Mouse (Mus musculus): ENCODE results near the gene Ccl27b.
"Not testable (repeated sequence)": the region's sequence is repeated elsewhere in the genome, so short reads cannot be mapped to it uniquely, and the experiment has no call there.

Gene Ccl27b

GRCm38 (mm10) chr4:42654951-42655350 lies at the start of gene Ccl27b:
Gene Ccl27b (plus strand): TSS chr4:42655251.
- DNase-seq: not testable (repeated sequence)

DNA sequence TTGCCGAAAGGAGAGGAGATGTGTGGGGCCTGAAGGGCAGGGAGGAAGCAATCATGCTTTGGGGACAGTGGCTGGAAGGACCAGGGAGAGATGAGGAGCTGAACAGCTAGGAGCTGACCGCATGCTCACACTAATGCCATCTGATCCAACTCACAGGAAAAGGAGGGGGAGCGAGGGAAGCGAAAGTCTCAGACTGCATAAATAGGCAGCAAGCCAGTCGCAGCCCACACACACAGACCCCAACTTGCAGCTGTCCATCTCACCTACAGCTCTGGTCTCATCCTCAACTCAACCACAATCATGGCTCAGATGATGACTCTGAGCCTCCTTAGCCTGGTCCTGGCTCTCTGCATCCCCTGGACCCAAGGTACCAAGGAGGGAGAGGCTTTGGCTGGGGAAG lies 43.2 kb upstream of the Ccl27b start, which contains the start of gene Gm10591:
Gene Gm10591 (plus strand): TSS at position 301 of the 400 bp plus-strand sequence.
- not testable (repeated sequence) for DNase-seq

- DNase-seq: not testable (repeated sequence)
Measured at GRCm38 (mm10) chr4:42629419-42629818, 25.6 kb upstream of the Ccl27b start, which contains the start of gene Gm2564. Gene Gm2564 (plus strand): TSS chr4:42629719.

- not testable (repeated sequence) for DNase-seq
Measured at GRCm38 (mm10) chr4:42661793-42662192, 6.7 kb downstream of the Ccl27b start, which contains the start of gene Il11ra2. Gene Il11ra2 (minus strand): TSS chr4:42661893.

DNA sequence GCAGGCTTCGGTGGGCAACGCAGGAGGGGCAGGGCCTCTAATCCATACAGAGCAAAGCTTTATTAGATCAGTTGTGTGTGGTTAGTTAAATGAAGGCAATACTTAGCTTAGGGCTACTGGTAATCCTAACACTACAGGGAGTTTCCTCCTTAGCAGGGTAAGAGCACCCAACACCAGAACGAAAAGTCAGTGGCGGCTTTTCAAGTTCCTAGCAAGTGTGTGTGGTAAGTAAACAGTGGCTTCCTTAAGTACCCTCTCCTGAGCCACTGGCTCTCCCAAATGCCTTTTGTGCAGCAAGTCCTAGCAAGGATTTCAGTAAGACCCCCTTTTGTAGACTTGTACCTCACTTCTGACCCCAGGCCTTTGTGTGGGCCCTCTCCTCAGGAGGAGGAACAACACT lies 20.4 kb downstream of the Ccl27b start:
- DNase-seq: not testable (repeated sequence)

- DNase-seq: not testable (repeated sequence)
Measured at GRCm38 (mm10) chr4:42679365-42679764, 24.3 kb downstream of the Ccl27b start.

DNA sequence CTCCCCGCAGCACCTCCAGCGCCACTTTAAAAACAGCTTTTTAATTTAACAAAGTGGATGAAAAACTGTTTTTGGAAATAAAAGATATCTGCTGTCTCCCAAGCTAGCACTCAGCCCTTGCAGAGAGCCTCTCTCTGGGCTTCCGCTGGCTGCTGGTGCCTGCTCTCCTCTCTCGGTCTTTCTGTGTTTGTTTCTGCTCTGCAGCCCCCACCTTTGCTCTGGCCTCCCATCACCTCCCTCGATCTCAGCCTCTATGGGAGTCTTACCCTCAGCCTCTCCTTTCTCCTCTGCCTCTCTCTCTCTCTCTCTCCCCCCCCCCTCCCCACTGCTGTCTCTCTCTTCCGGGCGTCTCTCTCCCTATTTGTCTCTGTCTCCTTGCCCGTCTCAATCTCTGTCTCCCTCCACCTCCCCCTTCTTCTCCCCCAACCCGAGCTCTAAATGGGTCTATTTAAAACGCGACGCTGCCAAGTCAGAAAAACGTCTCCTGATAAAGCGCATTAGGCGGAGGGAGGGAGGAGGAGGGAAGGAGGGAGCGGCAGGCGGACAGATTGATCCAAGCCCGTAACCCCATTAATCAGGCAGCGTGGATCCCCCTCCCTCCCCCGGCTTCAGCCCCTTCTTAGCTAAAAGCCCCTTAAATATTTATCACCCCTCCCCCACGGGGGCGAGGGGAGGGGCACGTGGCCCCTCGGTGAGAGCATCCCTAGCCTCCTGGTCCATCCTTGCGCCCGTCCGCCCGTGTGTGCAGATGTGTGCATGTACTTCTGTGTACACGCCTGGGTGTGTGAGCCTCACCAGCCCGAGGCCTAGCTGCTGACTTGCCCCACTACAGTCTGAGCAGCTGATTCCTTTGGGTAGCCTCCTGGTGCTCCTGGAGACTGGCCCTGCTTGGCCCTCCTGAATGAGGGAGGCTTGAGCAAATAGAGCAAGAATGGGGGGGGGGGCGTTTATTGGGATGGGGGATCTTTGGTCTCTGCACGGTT lies 25.6 kb downstream of the Ccl27b start:
- DNase-seq: not testable (repeated sequence)

- DNase-seq: not testable (repeated sequence)
Measured at GRCm38 (mm10) chr4:42681473-42682182, 26.6 kb downstream of the Ccl27b start.

DNA sequence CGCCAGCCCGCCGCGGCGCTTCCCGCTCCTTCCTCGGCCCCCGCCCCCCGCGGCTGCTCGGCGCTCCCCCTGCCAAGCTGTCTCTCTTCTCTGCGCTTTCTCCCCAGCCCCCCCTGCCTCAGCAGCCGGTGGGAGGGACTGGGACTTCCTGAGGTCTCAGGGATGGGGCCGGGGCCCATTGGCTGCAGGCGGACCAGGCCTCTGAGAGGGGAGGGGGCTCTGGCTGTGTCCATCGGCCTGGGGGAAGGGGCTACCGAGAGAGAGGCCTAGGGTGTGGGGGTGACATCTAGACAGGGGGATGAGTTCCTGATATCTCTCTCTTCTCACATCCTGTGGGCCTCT lies 27.1 kb downstream of the Ccl27b start:
- not testable (repeated sequence) for DNase-seq

Data from lung, adult 18-20 months (tissue).